Mouse (Mus musculus): ENCODE data around the gene Col19a1.

Gene Col19a1

DNA sequence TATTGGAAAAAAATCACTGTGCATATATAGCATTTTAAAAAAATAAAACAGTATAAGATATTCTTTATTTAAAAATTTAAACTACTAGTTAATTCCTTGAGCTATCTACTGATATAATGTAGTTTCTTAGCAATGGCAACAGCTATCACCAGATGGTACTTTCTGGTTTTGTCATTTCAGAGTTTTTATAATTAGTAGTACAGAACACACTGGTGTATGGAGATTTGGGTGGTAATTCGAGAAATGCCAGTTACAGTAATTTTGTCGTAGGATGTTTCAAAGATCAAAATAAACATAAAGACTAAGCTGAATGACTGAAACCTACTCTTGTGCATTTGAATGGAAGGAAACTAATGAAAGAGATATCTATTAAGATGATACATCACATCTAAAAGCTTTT is 129.3 kb downstream of the Col19a1 start:
- no peak for DNase-seq (ENCODE audit: low spot score)

DNA sequence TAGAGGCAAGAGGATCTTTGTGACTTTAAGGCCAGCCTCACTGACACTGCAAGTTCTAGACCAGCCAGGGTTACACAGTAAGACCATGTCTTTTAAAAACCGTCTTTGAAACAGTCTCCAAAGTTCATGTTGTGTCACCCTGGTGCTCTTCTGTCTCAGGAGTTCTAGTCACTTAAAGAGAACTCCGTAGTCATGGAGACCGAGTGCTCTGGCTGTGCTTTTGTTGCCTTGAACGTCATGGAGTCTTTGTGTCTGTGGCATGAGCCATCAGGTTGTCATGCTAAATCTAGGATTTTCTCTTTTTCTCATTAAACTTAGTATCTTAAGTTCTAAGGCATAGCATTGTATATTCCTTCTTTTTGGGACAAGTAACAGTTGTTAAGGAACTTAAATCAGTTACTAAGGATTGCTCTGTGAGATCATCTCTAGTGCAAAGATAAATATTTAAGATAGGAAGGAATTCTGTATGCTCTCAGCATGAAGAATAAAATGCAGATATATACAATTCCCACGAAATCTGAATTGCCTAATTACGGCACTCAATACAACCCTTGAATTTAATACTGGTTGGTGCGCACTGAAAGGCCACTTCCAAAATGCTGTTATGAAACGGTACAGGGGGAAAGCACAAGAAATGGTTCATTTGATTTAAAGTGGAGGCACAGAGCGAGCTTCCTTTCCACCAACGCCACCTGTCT is 134.6 kb downstream of the Col19a1 start:
- DNase-seq (ENCODE audit: low spot score): no peak

- DNase-seq (ENCODE audit: low spot score): no peak
Observed at GRCm38 (mm10) chr1:24452159-24452558, 135.1 kb downstream of the Col19a1 start.

- DNase-seq (ENCODE audit: low spot score): no peak
Observed at GRCm38 (mm10) chr1:24437425-24437824, 149.8 kb downstream of the Col19a1 start.

GRCm38 (mm10) chr1:24428306-24428705 is 159.0 kb downstream of the Col19a1 start:
- DNase-seq (ENCODE audit: low spot score): no peak

DNA sequence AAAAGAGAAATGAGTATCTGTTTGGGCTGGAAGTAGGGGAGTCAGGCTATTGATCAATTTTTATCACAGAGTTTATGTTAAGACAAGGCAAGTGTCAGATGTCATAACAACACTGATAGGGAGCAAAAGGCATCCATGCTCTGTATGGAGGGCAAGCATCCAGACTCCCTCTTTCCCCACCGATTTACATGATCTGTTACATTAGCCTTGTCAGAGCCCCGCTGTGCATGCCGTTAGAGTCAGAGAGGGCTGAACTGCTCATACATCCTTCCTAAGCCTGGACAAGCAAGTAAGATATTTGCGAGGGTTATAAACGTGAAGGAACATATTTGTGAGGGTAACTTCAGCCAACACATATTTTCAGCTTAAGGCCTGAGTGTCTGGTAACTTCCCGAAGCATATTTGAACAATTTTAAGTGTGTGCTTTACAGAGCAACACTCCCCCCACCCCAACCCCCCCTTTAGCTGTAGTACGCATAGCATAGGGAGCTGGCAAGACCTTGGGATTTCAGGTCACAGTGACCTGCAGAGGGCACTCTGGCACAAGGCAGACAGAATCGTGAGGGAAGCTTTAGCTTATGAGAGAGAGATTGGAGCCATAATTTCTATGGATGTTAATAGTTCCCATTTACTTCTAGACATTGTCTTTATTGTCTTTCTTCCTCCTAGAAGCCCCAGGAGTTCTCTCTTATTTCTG is 209.0 kb downstream of the Col19a1 start:
- DNase-seq (ENCODE audit: low spot score): peak; percentile 15

GRCm38 (mm10) chr1:24374902-24375301 is 212.4 kb downstream of the Col19a1 start:
- no peak for DNase-seq (ENCODE audit: low spot score)

DNA sequence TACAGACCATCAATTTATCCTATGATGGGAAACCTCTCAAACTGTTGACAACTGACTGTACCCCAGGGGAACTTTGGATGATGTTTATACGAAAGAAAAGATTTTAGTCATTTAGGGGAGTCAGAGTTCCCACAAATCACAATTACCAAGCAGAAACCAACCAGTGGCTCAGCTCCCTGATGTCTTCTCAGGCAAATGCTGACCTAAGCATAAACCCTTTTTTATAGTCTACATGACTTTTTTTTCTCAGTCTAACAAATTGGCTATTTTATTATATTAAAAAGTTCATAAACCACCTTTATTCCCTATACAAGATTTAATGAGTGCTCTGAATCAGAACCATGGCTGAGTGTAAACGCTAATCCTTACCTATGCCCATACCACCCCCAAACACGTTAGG is 213.6 kb downstream of the Col19a1 start:
- DNase-seq (ENCODE audit: low spot score): no peak

DNA sequence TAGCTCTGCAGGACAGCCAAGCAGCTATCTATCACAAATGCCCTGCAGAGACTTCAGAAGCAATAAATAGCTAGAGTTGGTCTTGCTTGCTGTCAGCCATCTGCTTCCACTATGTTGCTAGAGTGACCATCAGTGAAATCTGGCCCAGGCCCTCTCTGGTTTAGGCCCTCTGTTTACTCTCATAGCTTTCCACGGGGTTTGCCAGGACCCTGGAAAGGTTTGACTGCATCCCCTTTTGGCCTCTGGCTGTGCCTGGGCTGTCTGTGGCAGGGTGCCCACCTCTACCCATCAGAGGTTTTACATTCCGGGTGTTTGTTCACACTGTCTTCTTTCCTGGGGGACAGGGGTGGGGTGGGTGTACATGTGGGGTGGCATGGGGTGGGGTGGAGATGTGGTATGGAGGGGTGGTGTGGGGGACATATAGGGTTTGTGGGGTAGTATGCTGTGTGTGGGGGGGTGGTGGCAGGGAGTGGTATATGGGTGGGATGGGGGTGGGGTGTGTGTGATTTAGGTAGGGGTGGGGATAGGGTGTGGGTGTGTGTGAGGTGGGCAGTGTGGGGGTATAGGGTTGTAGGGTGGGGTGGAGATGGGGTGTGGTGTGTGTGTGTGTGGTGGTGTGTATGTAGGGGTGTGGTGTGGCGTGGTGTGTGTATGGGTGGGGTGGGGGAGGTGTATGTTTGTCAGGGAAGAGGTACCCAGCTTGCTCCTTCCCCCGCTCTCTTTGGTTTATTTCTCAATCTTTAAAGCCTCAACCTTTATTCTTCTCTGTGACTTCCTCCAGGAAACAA is 214.6 kb downstream of the Col19a1 start:
- DNase-seq (ENCODE audit: low spot score): no peak

DNA sequence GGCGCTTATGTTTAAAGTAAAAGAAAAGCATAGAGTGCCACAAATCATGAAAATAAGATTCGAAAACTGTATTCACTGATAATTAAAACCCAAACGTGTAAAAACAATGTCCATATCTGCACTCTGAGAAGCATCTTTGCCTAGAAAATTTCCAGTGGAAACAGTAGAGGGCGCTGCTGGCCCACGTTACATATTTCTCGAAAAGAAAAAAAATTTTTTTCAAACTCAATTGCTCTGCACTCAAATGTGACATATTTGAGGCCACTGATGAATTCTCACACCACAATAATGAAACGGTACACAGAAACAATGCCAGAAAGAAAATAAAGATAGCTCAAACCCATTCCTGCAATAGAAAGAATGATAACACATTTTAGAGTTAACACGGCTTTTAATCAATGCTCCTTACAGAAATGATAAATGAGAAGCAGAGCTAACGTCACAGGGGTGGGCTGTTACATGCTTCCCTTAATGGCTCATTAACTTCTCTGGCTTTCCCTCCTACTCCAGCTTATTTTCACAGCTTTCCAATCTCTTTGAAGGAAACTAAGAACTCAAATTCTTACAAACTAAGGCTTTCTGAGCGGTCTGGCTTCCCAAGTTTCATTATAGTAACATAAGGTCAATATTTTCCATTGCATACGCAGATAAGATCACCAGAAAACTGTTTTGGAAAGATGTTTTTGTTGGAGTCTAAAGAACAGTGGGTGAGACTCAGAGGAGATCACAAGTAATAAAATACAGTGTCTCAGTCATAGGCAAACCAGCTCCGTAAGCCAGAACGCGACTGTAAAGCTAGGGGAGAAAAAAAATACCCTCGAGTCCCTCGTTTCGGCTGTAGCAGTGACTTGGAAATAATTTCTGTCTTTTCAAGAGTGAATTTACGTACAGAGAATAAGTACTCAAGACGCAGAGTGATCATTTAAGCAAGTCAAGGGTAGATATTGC is 219.4 kb downstream of the Col19a1 start:
- no peak for DNase-seq (ENCODE audit: low spot score)

DNA sequence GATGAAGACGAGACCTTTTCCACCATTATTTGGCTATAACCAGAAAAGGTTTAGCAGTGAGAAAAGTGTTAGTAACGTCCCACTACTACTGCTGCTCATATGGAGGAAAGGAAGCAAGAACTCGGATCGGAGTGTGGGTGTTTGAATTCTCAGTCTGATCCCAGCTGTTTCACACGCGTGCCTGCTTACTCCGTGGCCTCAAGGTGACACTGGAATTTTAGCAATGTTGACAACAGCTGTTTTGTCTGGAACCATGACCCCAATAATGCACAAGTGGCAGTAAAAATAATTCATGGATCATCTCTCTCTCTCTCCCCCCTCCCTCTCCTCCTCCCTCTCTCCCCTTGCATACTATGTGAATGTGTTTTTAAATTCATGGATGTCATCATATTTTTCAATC is 222.5 kb downstream of the Col19a1 start:
- DNase-seq (ENCODE audit: low spot score): no peak

DNA sequence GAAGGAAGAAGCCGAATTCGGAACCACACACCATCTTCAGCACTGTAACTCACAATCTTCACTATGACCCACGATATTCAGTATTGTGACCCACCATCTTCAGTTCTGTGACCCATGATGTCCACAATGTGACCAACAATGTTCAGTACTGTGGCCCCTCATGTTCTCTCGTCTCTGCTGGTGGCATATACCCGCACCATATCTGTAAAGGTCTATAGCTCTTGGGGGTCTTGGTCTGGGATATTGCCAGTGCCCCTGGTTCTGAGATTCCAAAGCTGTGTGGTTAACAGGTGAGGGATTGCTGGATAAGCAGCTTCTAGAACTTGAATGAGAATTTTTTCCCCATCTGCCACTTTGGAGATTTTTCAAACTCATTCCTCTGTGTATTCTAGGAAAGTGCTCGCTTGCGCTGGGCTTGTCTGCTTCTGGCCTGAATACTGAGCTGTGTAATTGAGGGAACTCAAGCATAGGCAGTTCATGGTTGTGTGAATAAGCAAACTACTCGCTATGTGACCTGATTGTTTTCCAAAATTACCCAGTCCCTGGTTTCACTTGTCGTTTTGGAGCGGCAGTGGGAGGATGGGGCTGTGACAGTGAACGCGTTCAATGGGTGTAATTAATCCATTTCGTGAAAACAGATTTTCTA is 225.2 kb downstream of the Col19a1 start:
- DNase-seq (ENCODE audit: low spot score): no peak

- DNase-seq (ENCODE audit: low spot score): no peak
Observed at GRCm38 (mm10) chr1:24349462-24350217, 237.6 kb downstream of the Col19a1 start.

GRCm38 (mm10) chr1:24347621-24348160 is 239.6 kb downstream of the Col19a1 start:
- DNase-seq (ENCODE audit: low spot score): no peak

DNA sequence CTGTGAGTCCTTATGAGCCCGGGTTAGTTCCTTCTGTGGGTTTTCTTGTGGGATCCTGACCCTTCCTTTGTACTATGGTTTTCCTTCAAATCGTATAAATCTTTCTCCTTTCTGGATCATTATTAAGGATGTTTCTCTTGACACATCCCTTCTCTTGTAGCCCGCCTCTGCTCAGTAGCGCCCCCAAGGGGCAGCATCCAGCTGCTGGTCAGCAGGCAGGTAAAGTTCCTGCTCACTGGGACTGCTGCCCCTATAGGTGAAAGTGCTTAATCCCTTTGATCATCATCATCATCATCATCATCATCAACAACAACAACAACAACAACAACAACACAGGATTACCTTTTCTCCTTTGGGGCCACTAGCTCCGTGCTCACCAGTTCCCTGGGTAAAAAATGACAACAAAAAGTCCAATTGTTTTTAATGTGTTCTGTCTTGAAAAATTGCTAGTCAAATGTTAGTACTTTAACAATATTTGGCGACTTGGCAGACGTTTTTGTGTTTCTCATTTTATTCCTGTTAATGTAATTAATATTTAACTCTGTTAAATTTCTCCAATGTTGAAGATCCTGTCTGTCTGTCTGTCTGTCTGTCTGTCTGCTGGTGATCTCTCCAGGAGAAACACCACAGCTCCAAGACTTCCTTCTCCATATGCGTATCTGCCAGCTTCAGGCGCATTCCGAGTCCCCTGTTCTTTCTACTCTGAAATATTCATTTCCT is 249.6 kb downstream of the Col19a1 start:
- DNase-seq (ENCODE audit: low spot score): no peak

- no peak for DNase-seq (ENCODE audit: low spot score)
Observed at GRCm38 (mm10) chr1:24336051-24336450, 251.2 kb downstream of the Col19a1 start.

DNA sequence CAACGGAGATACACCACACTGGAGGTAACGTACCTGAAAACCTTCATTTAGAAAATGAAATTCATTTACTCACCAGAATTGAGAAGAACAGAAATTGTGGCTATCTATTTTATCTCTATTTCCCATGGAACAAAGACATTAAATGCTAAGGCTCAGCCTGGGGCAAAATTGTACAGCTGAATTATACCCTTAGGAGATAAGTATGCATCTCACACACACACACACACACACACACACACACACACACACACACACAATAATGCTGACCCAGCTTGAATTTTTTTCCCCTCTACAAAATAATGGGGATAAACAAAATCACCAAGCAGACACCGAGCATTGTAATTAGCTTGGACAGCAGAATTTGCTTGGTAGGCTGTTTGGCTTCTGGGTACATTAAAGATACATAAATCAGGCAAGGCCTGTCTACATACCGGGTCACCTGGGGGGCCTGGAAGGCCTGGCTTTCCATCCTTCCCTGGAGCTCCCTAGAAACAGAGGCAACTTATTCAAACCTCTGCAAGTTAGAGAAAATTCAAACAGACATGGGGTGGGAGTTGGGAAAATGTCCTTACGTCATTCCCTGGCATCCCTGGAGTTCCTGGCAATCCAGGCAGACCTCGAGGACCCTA is 270.2 kb downstream of the Col19a1 start:
- DNase-seq (ENCODE audit: low spot score): no peak

GRCm38 (mm10) chr1:24316490-24316889 is 270.8 kb downstream of the Col19a1 start:
- DNase-seq (ENCODE audit: low spot score): no peak

DNA sequence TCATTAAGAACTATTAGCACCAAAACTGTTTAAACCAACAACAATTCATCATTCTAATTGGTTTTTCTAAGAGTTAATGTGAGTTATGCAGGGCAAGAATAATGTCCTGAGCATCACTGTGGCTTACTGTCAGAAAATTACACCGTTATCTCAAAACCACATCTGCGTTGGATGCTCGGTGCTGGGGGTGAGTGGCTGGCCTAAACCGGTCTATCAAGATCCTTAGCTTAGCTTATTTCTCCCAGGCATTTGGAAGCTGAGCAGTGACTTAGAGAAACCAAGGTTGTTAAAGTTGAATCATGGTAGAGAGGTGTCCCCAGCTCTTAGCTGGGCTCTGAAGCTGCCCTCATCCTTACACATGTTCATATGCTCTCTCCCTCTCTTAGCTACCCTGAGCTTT is 276.4 kb downstream of the Col19a1 start:
- DNase-seq (ENCODE audit: low spot score): no peak

Data from ovary, adult 18-20 months (tissue).